ENCODE assay signal across 22 mouse cellular contexts in the genomic region with DNA sequence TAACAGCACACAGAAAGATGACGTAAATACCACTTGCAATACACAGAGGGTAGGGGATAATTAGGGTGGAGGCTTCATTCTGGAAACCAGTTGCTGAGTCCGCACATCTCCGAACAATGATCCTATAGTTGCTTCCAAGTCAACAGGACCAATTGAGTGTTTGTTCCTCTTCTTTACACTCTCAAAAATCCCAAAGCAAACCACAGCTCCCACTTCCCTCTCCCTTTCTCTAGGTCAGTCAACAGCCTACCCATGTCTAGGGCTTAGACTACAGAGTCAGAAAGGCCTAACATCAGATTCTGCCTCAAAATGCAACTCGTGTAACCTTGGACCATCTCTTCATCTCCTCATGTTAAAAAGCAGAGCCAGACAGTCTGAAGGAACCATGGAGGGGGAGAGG. TPM values are rescaled to one million over a fixed set of nuclear protein-coding genes. Genes with fewer than 3 reads are reported as not detected.
"Had no signal": no experiment of that assay in that cellular context is flagged by ENCODE, and none has a peak within 500 bp of the region (broad histone marks: within the 10 kb centered on the region; RNA-seq: fewer than 3 reads in every experiment).

No protein-coding gene starts in this region.

- H3K36me3 ChIP-seq: kidney, embryonic 15.5 days; limb, embryonic 12.5 days; limb, embryonic 15.5 days; liver, embryonic 13.5 days; midbrain, embryonic 12.5 days; midbrain, embryonic 15.5 days; neural tube, embryonic 12.5 days; neural tube, embryonic 15.5 days had no signal

- H3K27me3 ChIP-seq: kidney, embryonic 15.5 days; limb, embryonic 12.5 days; limb, embryonic 15.5 days; liver, embryonic 13.5 days; midbrain, embryonic 12.5 days; midbrain, embryonic 15.5 days; neural tube, embryonic 12.5 days; neural tube, embryonic 15.5 days had no signal

- H3K9ac ChIP-seq: kidney, embryonic 15.5 days; limb, embryonic 12.5 days; limb, embryonic 15.5 days; liver, embryonic 13.5 days; midbrain, embryonic 12.5 days; midbrain, embryonic 15.5 days; neural tube, embryonic 12.5 days; neural tube, embryonic 15.5 days had no signal

- ATAC-seq: midbrain, embryonic 15.5 days had no signal

- H3K4me1 ChIP-seq: kidney, embryonic 15.5 days; limb, embryonic 12.5 days; limb, embryonic 15.5 days; liver, embryonic 13.5 days; midbrain, embryonic 12.5 days; midbrain, embryonic 15.5 days; neural tube, embryonic 12.5 days; neural tube, embryonic 15.5 days had no signal

- DNase-seq: kidney, adult 11 months; kidney, adult 8-10 months; kidney, postnatal 10 days; kidney, postnatal 36 days; layer of hippocampus, postnatal 36 days; left cerebral cortex, postnatal 4 days; liver, embryonic 13.5 days; lung, adult 2 months; right cerebral cortex, adult 18-20 months; right cerebral cortex, postnatal 25 days; thymus, adult 18-20 months; thymus, postnatal 36 days had no signal

- H3K27ac ChIP-seq: kidney, embryonic 15.5 days; left cerebral cortex, adult 2 months; limb, embryonic 12.5 days; limb, embryonic 15.5 days; liver, embryonic 13.5 days; midbrain, embryonic 12.5 days; midbrain, embryonic 15.5 days; neural tube, embryonic 12.5 days; neural tube, embryonic 15.5 days had no signal

- H3K4me3 ChIP-seq: kidney, embryonic 15.5 days; left cerebral cortex, adult 2 months; limb, embryonic 12.5 days; limb, embryonic 15.5 days; liver, embryonic 13.5 days; midbrain, embryonic 12.5 days; midbrain, embryonic 15.5 days; neural tube, embryonic 12.5 days; neural tube, embryonic 15.5 days had no signal

- H3K9me3 ChIP-seq: kidney, embryonic 15.5 days; limb, embryonic 12.5 days; limb, embryonic 15.5 days; liver, embryonic 13.5 days; midbrain, embryonic 12.5 days; midbrain, embryonic 15.5 days; neural tube, embryonic 12.5 days; neural tube, embryonic 15.5 days had no signal

- H3K4me2 ChIP-seq: kidney, embryonic 15.5 days; limb, embryonic 12.5 days; limb, embryonic 15.5 days; liver, embryonic 13.5 days; midbrain, embryonic 12.5 days; midbrain, embryonic 15.5 days; neural tube, embryonic 12.5 days; neural tube, embryonic 15.5 days had no signal

RNA-seq across cellular contexts. Expression of a gene that starts 36.3 kb away (rescaled TPM):
- polyA plus RNA-seq: limb, embryonic 12.5 days; lung, adult 2 months; small intestine, adult 2 months; spleen, adult 2 months had no signal

RNA-seq across cellular contexts. Expression of a gene that starts 51.3 kb away (rescaled TPM):
- total RNA-seq: left cerebral cortex, adult 2 months had no signal
- polyA plus RNA-seq: limb, embryonic 12.5 days; midbrain, embryonic 12.5 days; neural tube, embryonic 12.5 days; neural tube, embryonic 15.5 days had no signal
